Mouse (Mus musculus): ENCODE results near the gene Ehbp1. TPM values are rescaled to one million over a fixed set of nuclear protein-coding genes. Genes with fewer than 3 reads are reported as not detected.

Gene Ehbp1
- total and polyA plus RNA-seq, 3 experiments = 2.5 to 4.0 (median 3.1) TPM

- H3K27me3 ChIP-seq (replicated peaks) = no peaks in the 10 kb centered on the region
- no peak overlapping the region for H3K27ac ChIP-seq (ENCODE audit: insufficient read depth, low read depth)
- H3K9me3 ChIP-seq (replicated peaks; ENCODE audit: low read length) = no peaks in the 10 kb centered on the region
- H3K4me2 ChIP-seq (ENCODE audit: insufficient read depth, low read depth, poor library complexity, severe bottlenecking) = no peak overlapping the region
- TF ChIP-seq GABPA (IDR thresholded peaks at IDR 0.05; ENCODE audit: insufficient replicate concordance, low read depth, low read length) (no peak), ETS1 (conservative IDR thresholded peaks at IDR 0.05; ENCODE audit: low read depth, low read length) (no peak), SMC3 (IDR thresholded peaks at IDR 0.05; ENCODE audit: low read depth, low read length) (no peak)
- peaks cover 9 to 17% of the 10 kb centered on the region in 2 experiments for H3K4me1 ChIP-seq (ENCODE audit: control insufficient read depth in 1 of 2, insufficient read depth in 2 of 2)
- no peaks in the 10 kb centered on the region for H3K79me2 ChIP-seq (replicated peaks; ENCODE audit: control insufficient read depth, extremely low read depth, insufficient read depth, poor library complexity, severe bottlenecking)
- no peak overlapping the region for H3K4me3 ChIP-seq (replicated peaks in 1 of 3; ENCODE audit: low read depth in 2 of 3, low read length in 2 of 3, poor library complexity in 1 of 3)
- in situ Hi-C loops (cut with MboI; ENCODE audit: low pct_ligation_motif_present, low pct_unique_long_range_greater_than_20kb, low sequenced_read_pairs) (no loop called here), dilution Hi-C loops (cut with MboI; ENCODE audit: extremely low pct_ligation_motif_present, extremely low pct_unique_long_range_greater_than_20kb, low sequenced_read_pairs) (no loop called here)
- no peak for DNase-seq (ENCODE audit: extremely low read depth)
- peaks cover 0 to 4% of the 10 kb centered on the region in 2 experiments for H3K36me3 ChIP-seq (replicated peaks in 1 of 2; ENCODE audit: control insufficient read depth in 1 of 2, insufficient read depth in 1 of 2, low read length in 1 of 2)
- H3K9ac ChIP-seq (ENCODE audit: insufficient read depth, low read depth) = no peak overlapping the region
Measured at GRCm38 (mm10) chr11:22289164-22289563, 52.9 kb downstream of the Ehbp1 start.

GRCm38 (mm10) chr11:22287513-22287900, 54.6 kb downstream of the Ehbp1 start:
- Histone ChIP-seq H3K4me3 (replicated peaks in 1 of 3; ENCODE audit: low read depth in 2 of 3, low read length in 2 of 3, poor library complexity in 1 of 3) (peak overlapping the region; percentile 58 to 74 (median 63)), H3K4me1 (ENCODE audit: control insufficient read depth in 1 of 2, insufficient read depth in 2 of 2) (peaks cover 11 to 23% of the 10 kb centered on the region in 2 experiments), H3K36me3 (replicated peaks in 1 of 2; ENCODE audit: control insufficient read depth in 1 of 2, insufficient read depth in 1 of 2, low read length in 1 of 2) (peaks cover 0 to 8% of the 10 kb centered on the region in 2 experiments), H3K27ac (ENCODE audit: insufficient read depth, low read depth) (no peak overlapping the region), H3K79me2 (replicated peaks; ENCODE audit: control insufficient read depth, extremely low read depth, insufficient read depth, poor library complexity, severe bottlenecking) (no peaks in the 10 kb centered on the region), H3K27me3 (replicated peaks) (no peaks in the 10 kb centered on the region), H3K4me2 (ENCODE audit: insufficient read depth, low read depth, poor library complexity, severe bottlenecking) (peak overlapping the region; percentile 92), H3K9me3 (replicated peaks; ENCODE audit: low read length) (no peaks in the 10 kb centered on the region), H3K9ac (ENCODE audit: insufficient read depth, low read depth) (peak overlapping the region; percentile 52)
- in situ Hi-C loops (cut with MboI; ENCODE audit: low pct_ligation_motif_present, low pct_unique_long_range_greater_than_20kb, low sequenced_read_pairs) (no loop called here), dilution Hi-C loops (cut with MboI; ENCODE audit: extremely low pct_ligation_motif_present, extremely low pct_unique_long_range_greater_than_20kb, low sequenced_read_pairs) (no loop called here)
- TF ChIP-seq MEF2A (IDR thresholded peaks at IDR 0.05; ENCODE audit: borderline replicate concordance, low read depth, low read length) (no peak), MAZ (IDR thresholded peaks at IDR 0.05; ENCODE audit: low read depth, low read length) (no peak), UBTF (IDR thresholded peaks at IDR 0.05; ENCODE audit: low read depth, low read length) (no peak), IRF4 (IDR thresholded peaks at IDR 0.05; ENCODE audit: low read depth, low read length) (no peak), GABPA (IDR thresholded peaks at IDR 0.05; ENCODE audit: insufficient replicate concordance, low read depth, low read length) (no peak), BHLHE40 (IDR thresholded peaks at IDR 0.05; ENCODE audit: low read depth, low read length) (no peak), JUN (IDR thresholded peaks at IDR 0.05; ENCODE audit: insufficient read depth, low read depth, low read length) (no peak), ETS1 (conservative IDR thresholded peaks at IDR 0.05; ENCODE audit: low read depth, low read length) (no peak), MAFK (IDR thresholded peaks at IDR 0.05; ENCODE audit: insufficient replicate concordance, low read length) (no peak), KAT2A (IDR thresholded peaks at IDR 0.05; ENCODE audit: insufficient replicate concordance, low read length) (no peak), SMC3 (IDR thresholded peaks at IDR 0.05; ENCODE audit: low read depth, low read length) (no peak), HCFC1 (IDR thresholded peaks at IDR 0.05; ENCODE audit: low read depth, low read length) (no peak), USF2 (conservative IDR thresholded peaks at IDR 0.05; ENCODE audit: low read depth, low read length) (no peak), ZNF384 (IDR thresholded peaks at IDR 0.05; ENCODE audit: low read depth, low read length) (no peak), CHD1 (IDR thresholded peaks at IDR 0.05; ENCODE audit: low read depth, low read length) (no peak)
- DNase-seq (ENCODE audit: extremely low read depth) = peak; percentile 2

Data from CH12.LX (cell line).